Mouse (Mus musculus) fibroblast of lung, adult 2 months (primary cell): ENCODE measurements around the gene Ankrd52.

ENCODE experiments used
- DNase-seq: peaks from one replicate; pipeline ENCODE4 v3.0.0-alpha.2; 2011; ENCODE audit warnings: low read depth

Ankrd52 gene

GRCm38 (mm10) chr10:128403931-128404330 lies 27.0 kb downstream of the Ankrd52 start:
- DNase-seq: no peak

- no peak for DNase-seq
These were observed 31.9 kb downstream of the Ankrd52 start for GRCm38 (mm10) chr10:128408591-128409535.

- peak; percentile 97 for DNase-seq
These were observed 33.0 kb downstream of the Ankrd52 start for GRCm38 (mm10) chr10:128409692-128410559.

- DNase-seq: no peak
These were observed 33.6 kb downstream of the Ankrd52 start for GRCm38 (mm10) chr10:128410560-128410845.

- peak; percentile 90 for DNase-seq
These were observed 34.5 kb downstream of the Ankrd52 start, which contains the start of the genes Nabp2 and Rnf41 for GRCm38 (mm10) chr10:128411211-128412054. Gene Nabp2, minus strand, starts transcription at chr10:128411492. Gene Rnf41, plus strand, starts transcription at chr10:128411657.

- DNase-seq: no peak
These were observed 35.1 kb downstream of the Ankrd52 start for GRCm38 (mm10) chr10:128412055-128412381.

- no peak for DNase-seq
These were observed 35.6 kb downstream of the Ankrd52 start for GRCm38 (mm10) chr10:128412558-128412957.

- no peak for DNase-seq
These were observed 36.2 kb downstream of the Ankrd52 start for GRCm38 (mm10) chr10:128413076-128413475.

GRCm38 (mm10) chr10:128414848-128415247 lies 37.9 kb downstream of the Ankrd52 start:
- DNase-seq: no peak

GRCm38 (mm10) chr10:128422426-128422825 lies 45.5 kb downstream of the Ankrd52 start:
- DNase-seq: no peak

GRCm38 (mm10) chr10:128424604-128425003 lies 47.7 kb downstream of the Ankrd52 start:
- DNase-seq: no peak

GRCm38 (mm10) chr10:128425260-128425659 lies 48.3 kb downstream of the Ankrd52 start:
- no peak for DNase-seq

- DNase-seq: no peak
These were observed 52.1 kb downstream of the Ankrd52 start for GRCm38 (mm10) chr10:128429052-128429451.

GRCm38 (mm10) chr10:128429454-128429853 lies 52.5 kb downstream of the Ankrd52 start:
- DNase-seq: no peak

GRCm38 (mm10) chr10:128433417-128433816 lies 56.5 kb downstream of the Ankrd52 start:
- DNase-seq: no peak

GRCm38 (mm10) chr10:128434681-128435080 lies 57.8 kb downstream of the Ankrd52 start:
- DNase-seq: no peak

GRCm38 (mm10) chr10:128435186-128435823 lies 58.4 kb downstream of the Ankrd52 start:
- DNase-seq: no peak

- DNase-seq: no peak
These were observed 59.0 kb downstream of the Ankrd52 start for GRCm38 (mm10) chr10:128435873-128436272.

- DNase-seq: no peak
These were observed 59.5 kb downstream of the Ankrd52 start for GRCm38 (mm10) chr10:128436376-128436775.

- no peak for DNase-seq
These were observed 61.9 kb downstream of the Ankrd52 start for GRCm38 (mm10) chr10:128438675-128439279.

GRCm38 (mm10) chr10:128440407-128440806 lies 63.5 kb downstream of the Ankrd52 start:
- no peak for DNase-seq
